Mouse (Mus musculus) embryonic facial prominence, embryonic 14.5 days (tissue): ENCODE measurements at regions not wholly inside any gene's neighbourhood (a gene's known extent, or its start where the extent isn't known, plus 50 kb on each side); places are given as distances from the start of the nearest gene placed in this dataset.
"Not testable (repeated sequence)": the region's sequence is repeated elsewhere in the genome, so short reads cannot be mapped to it uniquely, and the experiment has no call there.

ENCODE experiments used
- ATAC-seq: fragments of 200-750 bp; cut with Nextera tagmentation; 2 replicates; pipeline ENCODE4 v1.8.0; 2017; ENCODE audit warnings: low read depth, moderate number of reproducible peaks, moderate TSS enrichment
- DNase-seq: peaks from one replicate; pipeline ENCODE4 v3.0.0-alpha.2; 2015; ENCODE audit warnings: low spot score
- H3K27ac ChIP-seq: fragments of 300-500 bp; sonication (generic); replicated peaks from 2 replicates; pipeline ENCODE4 v1.5.1; 2014; ENCODE audit warnings: low read depth, mild to moderate bottlenecking, low read length, moderate library complexity
- H3K27me3 ChIP-seq: fragments of 300-500 bp; sonication (generic); replicated peaks from 2 replicates; pipeline ENCODE4 v1.6.1; 2014; ENCODE audit warnings: low read length; ENCODE audit not compliant: control insufficient read depth, insufficient read depth
- H3K36me3 ChIP-seq: fragments of 300-500 bp; sonication (generic); 2 replicates; pipeline ENCODE4 v1.6.1; 2014; ENCODE audit warnings: low read length, mixed read lengths; ENCODE audit not compliant: control insufficient read depth, insufficient read depth
- H3K4me1 ChIP-seq: fragments of 300-500 bp; sonication (generic); 2 replicates; pipeline ENCODE4 v1.6.1; 2014; ENCODE audit warnings: antibody characterized with exemption, low read length; ENCODE audit not compliant: control insufficient read depth, insufficient read depth
- H3K4me2 ChIP-seq: fragments of 300-500 bp; sonication (generic); 2 replicates; pipeline ENCODE4 v1.6.1; 2014; ENCODE audit warnings: low read depth, mild to moderate bottlenecking, low read length, moderate library complexity, mixed read lengths
- H3K4me3 ChIP-seq: fragments of 300-500 bp; sonication (generic); 2 replicates; pipeline ENCODE4 v1.5.1; 2014; ENCODE audit warnings: low read depth, mild to moderate bottlenecking, low read length
- H3K9ac ChIP-seq: fragments of 300-500 bp; sonication (generic); 2 replicates; pipeline ENCODE4 v1.6.1; 2014; ENCODE audit warnings: low read depth, mild to moderate bottlenecking, low read length, moderate library complexity, mixed read lengths
- H3K9me3 ChIP-seq: fragments of 300-500 bp; sonication (generic); 2 replicates; pipeline ENCODE4 v1.6.1; 2016; ENCODE audit warnings: low read length; ENCODE audit not compliant: control insufficient read depth
- WGBS: fragments of 180-500 bp; shearing (Covaris S2); extraction: QIAGEN DNeasy Blood & Tissue Kit; methylation state at CpG from one replicate; pipeline ENCODE4 v1.1.7; 2014; 5-methylcytosine and 5-hydroxymethylcytosine counted together

DNA sequence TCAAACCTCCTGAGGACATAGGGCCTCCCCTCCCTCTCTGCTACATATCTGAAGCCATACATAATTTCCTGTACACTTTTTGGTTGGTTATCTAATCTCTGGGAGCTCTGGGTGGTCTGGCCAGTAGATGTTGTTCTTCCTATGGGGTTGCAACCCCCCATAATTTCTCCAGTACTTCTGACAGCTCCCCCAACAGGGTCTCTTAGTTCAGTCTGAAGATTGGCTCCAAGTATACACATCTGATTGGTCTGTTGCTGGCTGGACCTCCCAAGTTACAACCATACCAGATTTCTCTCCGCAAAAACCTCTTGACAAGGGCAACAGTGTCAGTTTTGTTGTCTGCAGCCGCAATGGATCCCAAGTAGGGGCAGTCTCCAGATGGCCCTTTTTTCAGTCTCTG is 68.2 kb upstream of the Syn3 start:
- H3K9ac ChIP-seq, H3K9me3 ChIP-seq, H3K4me3 ChIP-seq, H3K36me3 ChIP-seq, H3K4me1 ChIP-seq, ATAC-seq, DNase-seq, H3K27ac ChIP-seq, H3K4me2 ChIP-seq, H3K27me3 ChIP-seq: not testable (repeated sequence)
- WGBS, result 68% methylated on average over 1 of the region's 2 CpGs

DNA sequence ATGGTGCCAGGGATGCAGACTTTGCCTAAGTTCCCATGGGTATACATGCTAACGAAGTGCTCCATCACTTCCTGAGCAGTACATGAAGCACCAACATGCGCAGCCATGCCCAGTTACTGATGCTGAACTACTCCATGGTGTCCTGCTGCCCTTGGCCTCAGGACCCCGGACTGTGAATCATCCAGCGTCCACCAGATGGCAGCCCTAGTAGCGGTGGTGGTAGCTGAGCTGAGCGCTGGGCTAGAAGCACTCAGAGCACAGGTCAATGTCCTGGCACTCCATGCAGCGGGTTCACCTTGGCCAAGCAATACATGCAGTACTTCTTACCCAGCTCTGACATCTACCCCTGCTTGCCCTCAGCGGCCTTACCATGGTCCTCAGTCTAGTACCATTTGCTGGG is 57.1 kb upstream of the Syn3 start:
- H3K36me3 ChIP-seq, result no peaks in the 10 kb centered on the region
- no peak overlapping the region for H3K27ac ChIP-seq
- no peak overlapping the region for H3K9ac ChIP-seq
- no peaks in the 10 kb centered on the region for H3K4me1 ChIP-seq
- WGBS, result 71% methylated on average over 6 of the region's 8 CpGs
- DNase-seq (no peak), ATAC-seq (no peak)
- no peak overlapping the region for H3K4me3 ChIP-seq
- no peak overlapping the region for H3K4me2 ChIP-seq
- H3K9me3 ChIP-seq, result no peaks in the 10 kb centered on the region
- no peaks in the 10 kb centered on the region for H3K27me3 ChIP-seq
